Mouse (Mus musculus) G1E (cell line): Measurements from ENCODE around the gene Mmp19.

Experiments
- CTCF ChIP-seq: IDR thresholded peaks from 2 replicates; pipeline ENCODE4 v1.5.1; 2012; ENCODE audit warnings: low read depth, low read length, inconsistent platforms, mixed read lengths
- GATA1 ChIP-seq: IDR thresholded peaks from 2 replicates; pipeline ENCODE4 v1.6.1; 2012; ENCODE audit warnings: borderline replicate concordance, low read length, inconsistent platforms, mixed read lengths
- GATA2 ChIP-seq: IDR thresholded peaks from 2 replicates; pipeline ENCODE4 v1.6.1; 2012; ENCODE audit warnings: low read depth, low read length, inconsistent platforms, borderline replicate concordance
- TAL1 ChIP-seq: conservative IDR thresholded peaks from 2 replicates; pipeline ENCODE4 v1.6.1; 2012; ENCODE audit warnings: low read depth, low read length, inconsistent platforms, mixed read lengths

DNA sequence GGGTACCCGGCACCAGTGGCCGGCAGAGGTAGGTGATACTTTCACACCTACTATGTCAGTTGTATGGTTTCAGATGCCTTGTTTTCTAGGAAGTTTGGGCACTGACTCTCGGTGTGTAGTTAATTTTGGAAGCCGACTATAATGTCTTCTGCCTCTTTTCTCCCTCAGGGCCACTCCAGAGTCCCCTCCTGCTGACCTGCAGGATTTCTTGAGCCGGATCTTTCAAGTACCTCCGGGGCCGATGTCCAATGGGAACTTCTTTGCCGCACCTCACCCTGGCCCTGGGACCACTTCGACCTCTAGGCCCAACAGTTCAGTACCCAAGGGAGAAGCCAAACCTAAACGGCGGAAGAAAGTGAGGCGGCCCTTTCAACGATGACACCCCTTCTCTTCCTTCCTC lies 26.3 kb downstream of the Mmp19 start, which contains the start of gene Sarnp:
- TF ChIP-seq CTCF (no peak), TAL1 (no peak), GATA1 (no peak), GATA2 (no peak)
